Mouse (Mus musculus) left cerebral cortex, adult 2 months (tissue): ENCODE results near the gene Scrn2. TPM values are rescaled to one million over a fixed set of nuclear protein-coding genes. Genes with fewer than 3 reads are reported as not detected.

Experiments used
- DNase-seq, 2 experiments: peaks; one replicate each; pipeline ENCODE4 v3.0.0; 2021 to 2022; ENCODE audit warnings: low spot score in 2 of 2, mixed read lengths in 1 of 2; ENCODE audit errors: extremely low spot score in 1 of 2
- H3K27ac ChIP-seq: fragments of 200-600 bp; 2 replicates; pipeline ENCODE4 v1.8.1; 2022
- H3K4me3 ChIP-seq: fragments of 200-600 bp; 2 replicates; pipeline ENCODE4 v1.8.1; 2022
- CTCF ChIP-seq: fragments of 200-600 bp; IDR thresholded peaks from 2 replicates; pipeline ENCODE4 v1.8.1; 2022; ENCODE audit warnings: antibody characterized with exemption, mild to moderate bottlenecking, moderate library complexity
- intact Hi-C: fragments of 180-260 bp; cut with DNase I; formaldehyde crosslinking; loops from one replicate; pipeline ENCODE4 v1.15.1; 2025
- total RNA-seq, 2 experiments: library from RNA; stranded (reverse); gene quantifications; 2 replicates each; pipeline ENCODE4 v1.2.3; 2021

Gene Scrn2
- total RNA-seq, 2 experiments from 2014 or later: 2.8 to 3.4 TPM

GRCm38 (mm10) chr11:97021121-97021765, 8.5 kb upstream of the Scrn2 start:
- no peak for DNase-seq
- intact Hi-C loops: no loop called here
- TF ChIP-seq CTCF: no peak
- no peak overlapping the region for H3K27ac ChIP-seq
- H3K4me3 ChIP-seq: no peak overlapping the region

DNA sequence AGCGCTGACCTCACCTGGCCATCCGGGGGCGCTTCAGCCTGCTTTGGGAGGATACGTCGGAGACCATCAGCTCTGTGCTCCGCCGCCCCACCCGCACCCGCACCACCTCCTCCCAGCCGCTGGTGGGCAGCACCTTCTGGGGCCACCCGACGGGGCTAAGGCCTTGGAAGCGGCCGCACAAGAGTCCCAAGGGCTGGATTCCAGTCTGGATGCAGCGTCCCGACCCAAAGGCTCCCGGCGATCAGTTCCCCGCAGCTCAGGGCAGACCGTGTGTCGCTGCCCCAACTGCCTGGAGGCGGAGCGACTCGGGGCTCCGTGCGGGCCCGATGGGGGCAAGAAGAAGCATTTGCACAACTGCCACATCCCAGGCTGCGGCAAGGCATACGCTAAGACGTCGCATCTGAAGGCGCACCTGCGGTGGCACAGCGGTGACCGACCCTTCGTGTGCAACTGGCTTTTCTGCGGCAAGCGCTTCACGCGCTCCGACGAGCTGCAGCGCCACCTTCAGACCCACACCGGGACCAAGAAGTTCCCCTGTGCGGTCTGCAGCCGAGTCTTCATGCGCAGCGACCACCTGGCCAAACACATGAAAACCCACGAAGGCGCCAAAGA, 7.8 kb upstream of the Scrn2 start:
- peak; percentile 51 for TF ChIP-seq CTCF
- DNase-seq: peak; percentile 64 to 68
- peak overlapping the region; percentile 57 for H3K4me3 ChIP-seq
- no peak overlapping the region for H3K27ac ChIP-seq
- intact Hi-C loops: loop anchor here (1.0 to 2.0 kb wide), 2 partner anchors 40 to 105 kb away; partner anchors contain the start of genes Cdk5rap3 and Sp2

DNA sequence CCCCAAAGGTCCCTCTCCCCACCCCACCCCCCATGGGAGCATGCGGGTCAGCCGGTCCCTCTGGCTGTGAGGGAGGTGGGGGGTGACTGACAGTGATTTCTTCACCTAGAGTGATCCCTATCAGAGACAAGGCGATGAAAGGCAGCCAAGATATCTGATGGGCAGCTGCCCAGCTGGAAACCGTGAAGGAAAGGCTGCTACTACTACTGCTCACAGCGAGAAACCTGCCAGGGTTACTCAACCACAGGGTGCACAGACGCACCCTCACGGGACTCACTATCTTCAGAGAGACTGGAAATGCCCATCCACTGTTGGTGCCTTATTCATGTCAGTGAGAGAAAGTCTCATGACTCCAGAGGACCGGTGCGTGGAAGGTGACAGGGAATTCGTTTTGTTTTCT, 4.8 kb upstream of the Scrn2 start:
- Histone ChIP-seq H3K4me3 (no peak overlapping the region), H3K27ac (no peak overlapping the region)
- DNase-seq: no peak
- intact Hi-C loops: loop anchor here (5.0 kb wide), 1 partner anchor 163 kb away; no protein-coding TSS in a partner anchor
- TF ChIP-seq CTCF: no peak

GRCm38 (mm10) chr11:97025721-97026344, 3.9 kb upstream of the Scrn2 start:
- peak; percentile 99 for TF ChIP-seq CTCF
- intact Hi-C loops: loop anchor here (1.0 to 5.0 kb wide), 2 partner anchors 44 to 164 kb away; partner anchors contain the start of gene Sp2
- H3K4me3 ChIP-seq: peak overlapping the region; percentile 18; the same call in 1 of the 2 replicates

DNA sequence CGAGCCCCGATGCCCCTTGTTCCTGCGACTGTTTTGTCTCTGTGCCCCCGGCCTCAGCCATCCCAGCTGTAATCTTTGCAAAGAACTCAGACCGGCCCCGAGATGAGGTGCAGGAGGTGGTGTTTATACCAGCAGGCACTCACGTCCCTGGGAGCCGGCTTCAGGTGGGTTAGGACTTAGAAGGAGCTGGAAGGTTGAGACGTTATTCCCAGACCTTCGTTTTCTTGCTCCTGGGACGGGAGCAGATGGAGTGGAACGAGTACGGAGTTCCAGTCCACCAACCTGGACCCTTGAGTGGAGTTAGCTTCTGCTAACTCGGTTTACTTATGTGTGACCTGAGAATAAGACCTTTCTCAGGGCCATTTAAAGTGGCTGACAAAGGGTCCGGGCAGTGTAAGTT, 688 bp downstream of the Scrn2 start:
- Histone ChIP-seq H3K4me3 (peak overlapping the region; percentile 68), H3K27ac (no peak overlapping the region)
- no peak for DNase-seq
- no peak for TF ChIP-seq CTCF
- intact Hi-C loops: no loop called here

More at GRCm38 (mm10) chr11:97025721-97026344, 3.9 kb upstream of the Scrn2 start:
- H3K27ac ChIP-seq: no peak overlapping the region; the same call in 1 of the 2 replicates
- DNase-seq: peak; percentile 83 to 88

DNA sequence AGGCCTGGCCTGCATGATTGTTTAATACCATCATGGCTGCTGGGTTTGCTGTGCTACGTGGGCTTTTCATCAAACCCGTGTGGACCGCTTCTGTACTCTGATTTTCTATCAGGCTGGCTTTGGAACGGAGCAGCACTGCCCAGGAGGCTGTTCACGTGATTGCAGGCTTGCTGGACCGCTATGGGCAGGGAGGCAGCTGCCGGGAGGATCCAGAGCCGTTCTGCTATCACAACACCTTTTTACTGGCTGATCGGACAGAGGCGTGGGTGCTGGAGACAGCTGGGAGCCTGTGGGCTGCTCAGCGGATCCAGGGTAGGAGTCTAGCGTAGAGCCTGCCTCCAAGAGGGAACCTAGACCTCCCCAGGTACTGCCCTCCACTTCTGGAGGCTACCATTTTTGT, 2.2 kb downstream of the Scrn2 start:
- TF ChIP-seq CTCF: no peak
- Histone ChIP-seq H3K4me3 (no peak overlapping the region), H3K27ac (no peak overlapping the region)
- intact Hi-C loops: no loop called here
- DNase-seq: no peak

- intact Hi-C loops: no loop called here
- no peak for TF ChIP-seq CTCF
- Histone ChIP-seq H3K27ac (no peak overlapping the region), H3K4me3 (no peak overlapping the region)
- DNase-seq: no peak
These were observed 2.8 kb downstream of the Scrn2 start for GRCm38 (mm10) chr11:97032499-97032898.

GRCm38 (mm10) chr11:97033781-97034180, 4.0 kb downstream of the Scrn2 start:
- intact Hi-C loops: no loop called here
- no peak for TF ChIP-seq CTCF
- no peak for DNase-seq

GRCm38 (mm10) chr11:97036141-97036540, 6.4 kb downstream of the Scrn2 start:
- DNase-seq: peak; percentile 48 to 66
- no peak overlapping the region for H3K27ac ChIP-seq
- no peak overlapping the region for H3K4me3 ChIP-seq
- no peak for TF ChIP-seq CTCF
- intact Hi-C loops: no loop called here

More at GRCm38 (mm10) chr11:97033781-97034180, 4.0 kb downstream of the Scrn2 start:
- H3K4me3 ChIP-seq: no peak overlapping the region
- no peak overlapping the region for H3K27ac ChIP-seq

GRCm38 (mm10) chr11:97038881-97039280, 9.1 kb downstream of the Scrn2 start:
- intact Hi-C loops: no loop called here

GRCm38 (mm10) chr11:97040301-97041021, 10.7 kb downstream of the Scrn2 start:
- intact Hi-C loops: no loop called here
- Histone ChIP-seq H3K4me3 (peak overlapping the region; percentile 48), H3K27ac (no peak overlapping the region)
- DNase-seq: no peak
- no peak for TF ChIP-seq CTCF

More at GRCm38 (mm10) chr11:97038881-97039280, 9.1 kb downstream of the Scrn2 start:
- no peak for DNase-seq
- H3K27ac ChIP-seq: no peak overlapping the region
- no peak for TF ChIP-seq CTCF
- no peak overlapping the region for H3K4me3 ChIP-seq
